Mouse (Mus musculus) gastrocnemius, postnatal 14 days (tissue): ENCODE results near the gene Rpusd2. TPM values are rescaled to one million over a fixed set of nuclear protein-coding genes. Genes with fewer than 3 reads are reported as not detected.
A peak's percentile ranks its signal among the peaks of the same experiment; 100 is the strongest.
"Not testable (repeated sequence)": the region's sequence is repeated elsewhere in the genome, so short reads cannot be mapped to it uniquely, and the experiment has no call there.

Experiments used
- DNase-seq: peaks from one replicate; pipeline ENCODE4 v3.0.0; 2021; ENCODE audit warnings: mixed read lengths
- intact Hi-C: fragments of 180-260 bp; cut with DNase I; formaldehyde crosslinking; loops from one replicate; pipeline ENCODE4 v1.15.1; 2025; ENCODE audit warnings: low total_unique reads
- long read RNA-seq, 2 experiments: library from polyadenylated mRNA; stranded (forward); transcript quantifications; one replicate each; pipeline ENCODE4 v2.0.0; 2021
- total RNA-seq, 2 experiments: library from RNA; stranded (reverse); gene quantifications; 2 replicates each; pipeline ENCODE4 v1.2.3; 2021

The Rpusd2 gene
- total RNA-seq, result 1 to 10 TPM; 2.7 to 3.5 TPM
- long read RNA-seq, experiment 1, partial matches to known transcripts, result 0 of 2 reads
- long read RNA-seq, experiment 1, other reads (novel, unspliced or antisense), result 0 of 2 reads
- long read RNA-seq, experiment 2, partial matches to known transcripts, result 0 of 3 reads
- long read RNA-seq, experiment 2, other reads (novel, unspliced or antisense), result 0 of 3 reads

- DNase-seq, result peak; percentile 92
- intact Hi-C loops, result loop anchor here (5.0 kb wide), 1 partner anchor 152 kb away; no protein-coding TSS in a partner anchor
Measured at GRCm38 (mm10) chr2:119034656-119035396, at the start of gene Rpusd2. Rpusd2 (plus strand) TSS chr2:119034790.

- no peak for DNase-seq
- intact Hi-C loops, result no loop called here
Measured at GRCm38 (mm10) chr2:118995490-118995889, 39.1 kb upstream of the Rpusd2 start.

GRCm38 (mm10) chr2:118995919-118996797, 38.4 kb upstream of the Rpusd2 start:
- intact Hi-C loops, result no loop called here
- no peak for DNase-seq

GRCm38 (mm10) chr2:118996798-118997105, 37.8 kb upstream of the Rpusd2 start:
- no peak for DNase-seq
- intact Hi-C loops, result no loop called here

- no peak for DNase-seq
- intact Hi-C loops, result no loop called here
Measured at GRCm38 (mm10) chr2:118998115-118998866, 36.3 kb upstream of the Rpusd2 start.

- no peak for DNase-seq
- intact Hi-C loops, result no loop called here
Measured at GRCm38 (mm10) chr2:118999025-118999639, 35.5 kb upstream of the Rpusd2 start.

- intact Hi-C loops, result no loop called here
- DNase-seq, result no peak
Measured at GRCm38 (mm10) chr2:119006886-119007285, 27.7 kb upstream of the Rpusd2 start.

- no peak for DNase-seq
- intact Hi-C loops, result no loop called here
Measured at GRCm38 (mm10) chr2:119009376-119009775, 25.2 kb upstream of the Rpusd2 start.

- no peak for DNase-seq
- intact Hi-C loops, result no loop called here
Measured at GRCm38 (mm10) chr2:119014989-119015388, 19.6 kb upstream of the Rpusd2 start.

GRCm38 (mm10) chr2:119015604-119016180, 18.9 kb upstream of the Rpusd2 start:
- peak; percentile 53 for DNase-seq
- intact Hi-C loops, result no loop called here

- intact Hi-C loops, DNase-seq: not testable (repeated sequence)
Measured at GRCm38 (mm10) chr2:119016312-119016711, 18.3 kb upstream of the Rpusd2 start.

GRCm38 (mm10) chr2:119017647-119018046, 16.9 kb upstream of the Rpusd2 start:
- intact Hi-C loops, result no loop called here
- DNase-seq, result no peak

- peak; percentile 77 for DNase-seq
- intact Hi-C loops, result no loop called here
Measured at GRCm38 (mm10) chr2:119018391-119019122, 16.0 kb upstream of the Rpusd2 start.

- intact Hi-C loops, result no loop called here
- DNase-seq, result peak; percentile 36
Measured at GRCm38 (mm10) chr2:119019131-119019530, 15.5 kb upstream of the Rpusd2 start.

GRCm38 (mm10) chr2:119019538-119019937, 15.1 kb upstream of the Rpusd2 start:
- intact Hi-C loops, result no loop called here
- no peak for DNase-seq

GRCm38 (mm10) chr2:119023154-119023660, 11.4 kb upstream of the Rpusd2 start:
- intact Hi-C loops, result no loop called here
- no peak for DNase-seq

GRCm38 (mm10) chr2:119024536-119025238, 9.9 kb upstream of the Rpusd2 start:
- no peak for DNase-seq
- intact Hi-C loops, result no loop called here

- intact Hi-C loops, result no loop called here
- no peak for DNase-seq
Measured at GRCm38 (mm10) chr2:119025239-119025616, 9.4 kb upstream of the Rpusd2 start.
